Mouse (Mus musculus): ENCODE results near the gene Slc45a3. TPM values are rescaled to one million over a fixed set of nuclear protein-coding genes. Genes with fewer than 3 reads are reported as not detected.

Gene Slc45a3
- total RNA-seq, 2 experiments from 2014 or later: 3.2 to 3.3 TPM

DNA sequence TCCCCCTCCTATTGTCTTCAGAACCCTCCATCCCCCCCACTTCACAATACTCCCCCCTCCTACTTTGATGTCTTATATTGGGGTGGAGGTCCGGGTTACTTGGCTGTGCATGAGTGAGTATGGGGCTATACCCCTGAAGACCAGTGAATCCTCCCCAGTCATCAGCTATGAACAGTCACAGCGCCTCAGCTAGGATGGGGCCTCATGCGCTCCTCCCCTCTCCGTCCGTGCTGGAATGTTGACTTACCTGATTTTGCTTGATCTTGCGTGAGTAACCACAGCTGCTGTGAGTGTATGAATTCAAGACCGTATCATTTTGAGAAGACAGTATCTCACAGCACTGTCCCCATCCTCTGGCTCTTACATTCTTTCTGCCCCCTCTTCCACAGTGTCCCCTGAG, 57.1 kb downstream of the Slc45a3 start:
- no peak for DNase-seq (ENCODE audit: low spot score in 2 of 2)

DNA sequence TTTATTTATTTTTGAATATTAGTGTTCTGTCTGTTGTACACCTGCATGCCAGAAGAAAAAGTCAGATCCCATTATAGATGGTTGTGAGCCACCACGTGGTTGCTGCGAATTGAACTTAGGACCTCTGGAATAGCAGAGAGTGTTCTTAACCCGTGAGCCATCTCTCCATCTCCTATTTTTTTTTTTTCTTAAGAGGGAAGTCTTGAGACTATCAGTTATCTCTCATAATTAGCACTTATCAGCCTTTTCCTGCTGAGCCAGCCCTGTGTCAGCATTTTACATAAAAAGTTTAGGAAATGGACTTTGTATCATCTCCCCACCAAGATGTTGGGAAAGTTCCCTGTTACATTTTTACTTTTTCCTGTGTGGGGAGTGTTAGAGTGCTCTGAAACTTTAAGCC, 59.3 kb downstream of the Slc45a3 start:
- DNase-seq (ENCODE audit: low spot score in 2 of 2): no peak

- no peak for DNase-seq (ENCODE audit: low spot score in 2 of 2)
Measured at GRCm38 (mm10) chr1:132026925-132027646, 64.3 kb downstream of the Slc45a3 start.

DNA sequence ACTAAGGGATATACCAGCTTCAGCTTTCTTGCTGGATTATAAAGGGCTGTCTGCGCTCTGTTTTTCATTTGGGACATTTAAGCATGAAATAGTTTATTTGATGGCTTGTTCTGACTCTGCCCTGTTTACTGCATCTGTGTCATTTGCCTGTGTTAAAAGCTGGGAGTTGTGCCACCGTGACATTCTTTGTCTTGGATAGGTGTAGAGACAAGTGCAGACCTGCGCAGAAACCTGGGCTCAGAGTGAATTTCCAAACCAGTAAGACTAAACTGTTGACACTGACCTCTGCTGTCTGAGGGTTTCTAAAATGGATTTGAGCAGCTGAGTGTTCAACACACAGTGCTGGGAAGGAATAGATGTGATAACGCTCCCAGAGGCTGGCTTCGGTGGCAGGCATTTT, 65.2 kb downstream of the Slc45a3 start:
- no peak for DNase-seq (ENCODE audit: low spot score in 2 of 2)

DNA sequence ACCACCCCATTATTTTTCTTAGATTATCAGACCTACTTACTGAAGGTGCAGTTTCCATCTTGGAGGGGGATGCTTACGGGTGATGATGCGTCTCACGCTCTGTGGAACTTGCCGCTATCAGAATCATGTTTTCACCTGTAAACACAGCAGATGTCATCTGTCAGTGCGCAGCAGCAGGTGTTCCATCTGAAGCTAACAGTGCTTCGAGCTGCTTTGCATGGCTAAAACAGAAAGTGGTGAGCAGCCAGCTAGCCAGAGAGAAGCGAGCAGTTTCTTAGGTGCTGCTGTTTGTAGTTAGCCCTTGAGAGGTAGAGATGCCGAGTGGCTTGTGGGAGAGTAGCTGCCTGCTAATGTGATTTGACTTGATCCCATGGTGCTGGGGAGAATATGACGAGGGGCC, 65.6 kb downstream of the Slc45a3 start:
- DNase-seq (ENCODE audit: low spot score in 2 of 2): no peak

GRCm38 (mm10) chr1:132030574-132030973, 67.8 kb downstream of the Slc45a3 start:
- DNase-seq (ENCODE audit: low spot score in 2 of 2): no peak

DNA sequence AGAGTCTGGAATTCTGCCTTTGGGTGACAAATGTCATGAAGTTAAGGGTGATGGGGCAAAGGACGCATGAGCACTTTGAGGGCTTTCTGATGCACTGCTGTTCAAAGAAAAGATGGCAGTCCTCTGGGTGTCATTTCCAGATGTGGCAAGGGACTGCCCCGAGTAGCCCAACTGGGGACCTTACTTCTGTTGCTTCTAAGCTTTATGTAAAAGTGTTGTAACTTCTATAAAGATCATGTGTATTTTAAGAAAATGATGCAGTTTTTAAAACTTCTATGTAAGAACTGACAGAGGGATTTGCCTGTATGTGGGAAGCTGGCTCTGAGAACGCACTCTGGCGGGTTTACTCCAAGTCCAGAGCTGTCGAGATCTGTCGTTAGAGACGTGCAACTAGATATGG, 69.4 kb downstream of the Slc45a3 start:
- no peak for DNase-seq (ENCODE audit: low spot score in 2 of 2)

Other genes starting within 250 kb of the Slc45a3 start
- gene Slc26a9, start 218.9 kb upstream of the Slc45a3 start, total RNA-seq (2021): under 1 TPM in 1 of 2 experiments, not detected in 1; 0.39 TPM
- gene Pm20d1, start 165.6 kb upstream of the Slc45a3 start, total RNA-seq (2021): 1 to 10 TPM; 1.1 TPM
- gene Slc41a1, start 135.5 kb upstream of the Slc45a3 start, total RNA-seq (2021): 10 to 100 TPM; 78.7 to 86.6 TPM
- gene Rab29, start 95.7 kb upstream of the Slc45a3 start, total RNA-seq (2021): 10 to 100 TPM; 12.5 to 12.7 TPM
- 100 to 1,000 TPM; 128 to 130 TPM for gene Nucks1, start 52.4 kb upstream of the Slc45a3 start, total RNA-seq (2021)
- 10 to 100 TPM; 89.7 to 91.0 TPM for gene Elk4, start 44.6 kb downstream of the Slc45a3 start, total RNA-seq (2021)
- 1 to 10 TPM; 1.7 to 2.5 TPM for gene Mfsd4a, start 105.1 kb downstream of the Slc45a3 start, total RNA-seq (2021)
- 1 to 10 TPM in 1 of 2 experiments, under 1 TPM in 1; 0.96 to 1.7 TPM for gene Cdk18, start 176.7 kb downstream of the Slc45a3 start, total RNA-seq (2021)
- under 1 TPM; 0.62 to 0.64 TPM for gene Lemd1, start 228.5 kb downstream of the Slc45a3 start, total RNA-seq (2021)
- gene AC124108.1, start 228.5 kb downstream of the Slc45a3 start, total RNA-seq (2021): under 1 TPM; 0.49 to 0.57 TPM

Data from gastrocnemius, postnatal 4 days (tissue).